Mouse (Mus musculus): ENCODE measurements around the gene Ncoa6.

Ncoa6 gene

DNA sequence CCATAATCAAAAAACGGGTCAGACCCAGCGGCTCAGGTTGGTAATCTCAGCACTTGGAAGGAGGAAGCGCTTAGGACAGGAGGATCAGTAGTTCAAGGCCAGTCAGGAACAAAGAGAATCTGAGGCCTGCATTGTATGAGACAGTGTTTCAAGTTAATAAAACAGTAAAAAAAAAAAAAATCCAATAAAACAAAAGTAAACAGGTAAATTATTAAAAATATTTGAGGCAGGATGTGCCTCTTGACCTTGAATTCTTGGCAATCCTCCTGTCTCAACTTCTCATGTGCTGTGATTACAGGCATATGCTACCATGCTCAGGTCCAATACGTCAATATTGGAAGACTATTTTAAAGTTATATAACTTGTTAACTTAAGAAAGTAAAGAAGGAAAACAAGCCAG, 30.8 kb downstream of the Ncoa6 start:
- in situ Hi-C loops (cut with MseI, MboI): no loop called here

DNA sequence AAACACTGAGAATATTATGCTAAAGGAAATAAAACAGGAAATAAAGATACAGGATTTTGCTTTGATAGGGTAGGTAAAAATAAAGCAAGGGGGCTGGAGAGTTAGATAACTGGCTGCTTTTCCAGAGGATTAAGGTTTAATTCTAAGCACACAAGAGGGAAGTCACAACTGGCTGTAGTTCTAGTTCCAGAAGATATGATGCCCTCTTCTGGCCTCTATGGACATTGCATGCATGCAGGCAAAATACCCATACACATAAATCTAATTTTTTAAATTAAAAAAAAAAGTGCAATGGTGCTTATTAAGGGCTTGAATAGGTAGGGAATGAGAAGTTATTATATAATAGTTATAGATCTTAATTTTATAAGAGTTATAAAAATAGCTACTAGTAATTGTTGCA, 37.2 kb downstream of the Ncoa6 start:
- in situ Hi-C loops (cut with MseI, MboI): no loop called here

DNA sequence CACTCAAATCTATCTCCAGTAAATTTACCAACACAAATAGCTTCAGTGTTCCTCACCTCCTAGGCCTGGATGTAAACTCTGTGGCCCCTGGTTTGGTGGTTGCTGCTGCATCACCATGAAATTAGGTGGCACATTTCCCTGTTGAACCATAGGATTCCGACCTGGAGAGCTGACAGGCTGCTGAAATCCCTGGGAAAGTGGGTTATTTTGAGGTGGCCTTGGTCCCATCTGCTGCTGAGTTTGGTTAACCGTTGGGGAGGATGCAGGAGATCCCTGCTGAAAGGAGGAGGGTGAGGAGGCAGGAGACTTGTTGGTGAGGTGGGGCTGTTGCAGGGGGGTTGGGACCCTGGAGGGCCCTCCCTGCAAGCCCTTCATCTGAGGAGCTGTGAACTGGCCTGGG, 52.8 kb downstream of the Ncoa6 start:
- in situ Hi-C loops (cut with MseI, MboI): no loop called here

DNA sequence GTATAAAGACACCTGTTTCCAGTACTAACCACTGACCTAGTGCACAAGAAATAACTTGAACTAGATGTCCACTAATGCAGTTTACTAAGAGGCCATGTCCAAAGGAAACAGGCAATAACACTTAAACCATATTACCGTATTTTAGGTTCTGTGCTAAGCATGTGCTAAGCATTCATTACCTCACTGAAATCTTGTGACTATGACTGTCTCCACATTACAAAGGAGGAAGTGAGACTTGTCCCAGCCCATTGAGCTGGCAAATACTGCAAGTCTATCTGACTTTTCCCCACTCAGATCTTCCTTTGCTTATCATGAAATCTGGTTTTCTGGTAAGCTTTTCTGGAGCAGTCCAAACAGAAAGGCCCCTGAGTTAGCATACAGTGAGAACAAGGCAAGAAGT, 69.1 kb downstream of the Ncoa6 start:
- in situ Hi-C loops (cut with MseI, MboI): no loop called here

DNA sequence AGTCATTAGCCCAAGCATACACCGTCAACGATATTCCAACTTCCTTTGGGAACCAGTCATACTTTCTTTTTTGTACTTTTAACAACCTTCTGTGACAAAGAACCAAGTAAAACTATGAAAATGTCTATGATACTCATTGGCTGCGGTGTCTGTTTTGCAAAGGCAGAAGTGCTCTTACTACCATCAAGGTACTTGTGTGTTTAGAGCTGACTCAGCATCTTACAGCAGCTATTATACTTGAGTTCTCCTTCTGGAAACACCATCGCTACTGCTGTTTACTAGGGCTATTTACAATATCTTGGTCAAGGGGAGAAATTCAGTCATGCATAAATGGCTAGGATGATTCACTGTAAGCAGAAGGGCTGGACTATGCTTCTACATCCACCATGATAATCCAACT, 71.8 kb downstream of the Ncoa6 start:
- in situ Hi-C loops (cut with MseI, MboI): no loop called here

DNA sequence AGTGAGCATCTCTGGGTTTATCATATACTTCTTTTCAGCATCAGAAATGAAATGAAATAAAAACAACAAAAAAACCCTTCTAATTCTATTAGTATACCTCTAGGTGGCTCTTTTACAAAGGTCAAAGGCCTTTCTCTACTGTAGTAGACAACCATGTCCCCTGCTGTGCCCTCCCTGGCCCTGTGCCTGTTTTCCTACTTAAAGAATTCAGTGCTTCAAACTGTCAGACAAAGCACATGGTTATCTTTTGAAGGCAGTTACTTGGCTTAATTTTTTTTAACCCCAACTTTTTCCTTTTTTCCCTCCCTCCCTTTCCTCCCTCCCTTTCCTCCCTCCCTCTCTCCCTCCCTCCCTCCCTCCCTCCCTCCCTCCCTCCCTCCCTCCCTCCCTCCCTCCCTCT, 73.4 kb downstream of the Ncoa6 start:
- in situ Hi-C loops (cut with MseI, MboI): no loop called here

DNA sequence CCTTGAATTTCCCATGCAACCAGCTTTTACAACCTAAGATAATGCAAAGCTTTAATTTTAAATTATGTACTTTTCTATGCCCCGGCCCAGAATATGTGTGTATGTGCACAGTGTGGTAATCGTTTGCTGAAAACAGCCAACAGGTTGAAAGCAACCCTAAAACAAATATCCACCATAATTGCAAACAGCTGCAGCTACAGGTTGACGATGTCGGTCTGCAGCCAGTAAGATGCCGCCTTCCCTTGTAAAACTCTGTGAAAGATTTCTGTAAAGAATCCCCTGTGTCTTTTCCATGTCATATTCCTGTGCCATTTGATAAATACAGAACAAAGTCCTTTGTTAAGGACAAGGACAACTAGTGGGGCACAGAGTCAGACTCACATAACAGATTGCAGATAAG, 79.1 kb downstream of the Ncoa6 start:
- in situ Hi-C loops (cut with MseI, MboI): no loop called here

DNA sequence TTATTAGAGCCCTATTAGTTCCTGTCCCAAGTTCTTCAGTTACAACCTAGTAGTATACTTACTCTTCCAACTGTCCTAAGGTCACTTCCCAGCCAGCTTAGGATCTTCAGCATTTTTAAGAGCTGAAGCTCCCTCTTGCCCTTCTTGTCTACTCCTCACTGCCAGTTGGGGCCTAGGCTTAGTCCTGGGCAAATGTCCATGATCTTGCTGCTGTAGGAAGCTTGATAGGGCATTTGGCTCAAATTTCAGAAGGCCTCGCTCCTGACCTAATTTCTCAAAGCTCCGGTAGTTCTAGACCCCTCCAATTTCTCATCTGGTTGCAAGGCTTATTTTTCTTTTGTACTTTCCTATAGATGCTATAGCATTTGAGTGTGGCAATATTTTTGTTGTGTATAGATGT, 85.1 kb downstream of the Ncoa6 start:
- in situ Hi-C loops (cut with MseI, MboI): no loop called here

DNA sequence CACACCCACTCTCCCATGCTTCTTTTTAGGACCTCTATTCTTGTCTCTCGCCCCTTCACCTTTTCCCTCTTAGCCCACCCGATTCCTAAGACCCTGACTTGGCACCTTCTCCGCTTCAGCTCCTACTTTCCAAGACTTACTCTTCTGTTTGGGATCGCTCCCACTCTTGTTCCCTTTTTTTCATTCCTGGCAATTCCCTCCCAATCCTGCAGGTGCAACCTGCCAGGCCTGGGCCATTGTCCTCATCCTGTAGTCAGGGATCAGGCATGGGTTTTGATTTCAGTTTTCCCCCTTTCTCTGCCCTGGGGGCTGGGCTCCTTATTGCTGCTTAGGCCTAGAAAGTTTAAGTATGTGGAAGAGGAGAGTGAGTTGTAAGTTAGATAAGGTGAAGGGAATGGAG, 86.6 kb downstream of the Ncoa6 start:
- in situ Hi-C loops (cut with MseI, MboI): no loop called here

DNA sequence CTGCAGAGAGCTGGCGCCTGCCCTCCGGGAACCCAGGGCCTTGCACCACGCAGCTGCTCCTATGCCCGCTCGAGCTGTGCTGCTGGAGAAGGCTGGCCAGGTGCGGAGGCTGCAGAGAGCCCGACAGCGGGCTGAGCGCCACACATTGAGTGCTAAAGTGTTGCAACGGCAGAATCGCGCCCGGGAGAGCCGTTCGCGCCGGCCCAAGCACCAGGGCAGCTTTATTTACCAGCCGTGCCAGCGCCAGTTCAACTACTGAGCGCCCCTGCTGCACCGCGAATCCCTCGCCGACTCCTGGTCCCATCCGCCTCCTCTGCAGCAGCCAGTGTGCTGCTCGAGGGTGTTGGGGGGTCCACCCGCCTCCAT, 87.2 kb downstream of the Ncoa6 start:
- in situ Hi-C loops (cut with MseI, MboI): no loop called here

DNA sequence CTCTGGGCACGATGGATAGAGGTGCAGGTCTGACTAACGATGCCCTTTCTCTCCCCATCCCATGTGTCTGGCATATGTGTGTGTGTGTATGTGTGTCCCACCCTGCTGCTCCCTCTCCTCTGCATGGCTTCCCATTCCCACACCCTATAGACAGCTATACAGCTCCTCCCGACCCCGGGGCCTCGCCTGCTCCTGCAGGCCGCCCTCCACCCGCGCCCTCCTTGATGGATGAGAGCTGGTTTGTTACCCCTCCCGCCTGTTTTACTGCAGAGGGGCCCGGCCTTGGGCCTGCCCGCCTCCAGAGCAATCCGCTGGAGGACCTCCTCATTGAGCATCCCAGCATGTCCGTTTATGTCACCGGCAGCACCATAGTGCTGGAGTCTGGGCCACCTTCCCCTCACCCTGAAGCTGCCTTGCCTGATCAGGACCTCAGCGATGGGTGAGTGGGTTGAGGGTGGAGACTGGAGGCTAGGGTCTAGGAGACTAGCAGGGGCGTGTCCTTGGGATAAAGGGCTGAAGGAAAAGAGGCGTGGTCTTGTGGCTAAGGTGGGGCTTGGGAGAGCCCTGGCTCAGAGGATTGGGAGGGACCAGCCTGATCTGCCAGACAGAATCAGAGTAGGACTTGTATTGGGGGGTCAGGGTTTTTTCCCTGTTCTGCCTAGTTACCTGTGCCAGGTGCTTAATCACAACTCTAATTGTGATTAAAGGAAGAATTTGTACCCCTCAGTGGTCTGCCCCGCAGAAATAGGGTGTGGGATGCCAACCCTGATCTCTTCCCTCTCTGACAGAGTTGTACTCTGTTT, 87.8 kb downstream of the Ncoa6 start:
- in situ Hi-C loops (cut with MseI, MboI): no loop called here

DNA sequence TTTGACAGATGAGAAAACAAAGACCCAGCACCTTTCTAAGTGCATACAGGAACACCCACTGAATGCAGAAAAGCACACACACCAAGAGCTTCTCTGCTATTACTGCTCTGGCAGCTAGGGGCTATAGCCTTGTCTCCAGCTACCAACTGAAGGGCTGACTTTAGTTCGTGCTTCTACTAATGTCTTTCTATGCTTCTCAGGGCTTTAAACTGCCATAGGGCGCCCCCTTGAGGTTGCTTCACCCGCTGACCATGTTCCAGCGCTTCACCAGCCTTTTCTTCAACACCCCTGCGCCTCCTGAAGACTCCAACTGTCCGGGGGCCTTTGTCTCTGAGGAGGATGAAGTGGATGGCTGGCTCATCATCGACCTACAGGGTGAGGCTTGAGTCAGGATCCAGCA, 88.6 kb downstream of the Ncoa6 start:
- in situ Hi-C loops (cut with MseI, MboI): no loop called here

DNA sequence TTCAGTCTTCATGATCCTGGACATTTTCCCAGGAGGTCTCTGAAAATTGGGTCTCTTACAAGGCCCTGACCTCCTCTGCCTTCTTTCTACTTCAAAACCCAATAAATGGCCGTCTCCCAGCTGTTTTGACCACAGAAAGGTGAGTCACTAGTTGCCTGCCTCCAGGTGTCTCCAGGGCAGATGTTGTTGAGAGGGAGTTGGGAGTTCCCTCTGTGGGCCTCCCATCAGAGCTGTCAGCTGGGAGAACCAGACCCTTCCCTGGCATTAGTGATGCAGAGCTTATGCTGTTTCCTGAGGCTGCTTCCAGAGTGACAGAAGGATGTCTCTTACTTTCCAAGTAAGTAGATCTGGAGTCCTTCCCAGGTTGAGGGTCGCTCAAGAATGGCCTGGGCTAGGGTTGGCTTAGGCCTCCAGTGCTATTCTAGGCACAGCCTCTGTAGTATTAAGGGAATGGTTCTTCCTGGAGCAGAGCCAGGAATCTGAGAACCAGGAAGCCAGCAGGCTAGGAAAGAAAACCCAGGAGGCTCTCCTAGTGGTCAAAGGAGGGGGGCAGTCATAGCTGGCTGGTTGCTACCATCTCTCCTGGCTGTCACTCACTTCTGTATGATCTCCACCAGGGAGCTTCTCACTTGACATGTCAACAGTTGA, 90.8 kb downstream of the Ncoa6 start:
- in situ Hi-C loops (cut with MseI, MboI): no loop called here

DNA sequence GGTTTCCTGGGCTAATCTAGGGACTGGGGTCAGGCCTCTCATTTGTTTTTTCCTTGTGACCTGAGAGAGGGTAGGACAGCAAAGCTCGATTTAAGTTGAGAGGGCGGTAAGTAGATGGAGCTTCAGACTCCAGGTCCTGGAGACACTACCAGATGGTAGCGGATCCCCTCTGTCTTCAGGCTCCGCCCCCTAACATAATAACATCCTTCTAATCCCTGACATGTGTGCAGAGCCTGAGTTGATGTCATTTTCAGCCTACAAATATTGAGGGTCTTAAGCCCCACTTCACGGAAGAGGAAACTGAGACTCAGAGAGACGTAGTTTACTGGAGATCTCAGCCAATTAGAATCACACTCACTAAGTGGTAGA, 91.4 kb downstream of the Ncoa6 start:
- in situ Hi-C loops (cut with MseI, MboI): no loop called here

DNA sequence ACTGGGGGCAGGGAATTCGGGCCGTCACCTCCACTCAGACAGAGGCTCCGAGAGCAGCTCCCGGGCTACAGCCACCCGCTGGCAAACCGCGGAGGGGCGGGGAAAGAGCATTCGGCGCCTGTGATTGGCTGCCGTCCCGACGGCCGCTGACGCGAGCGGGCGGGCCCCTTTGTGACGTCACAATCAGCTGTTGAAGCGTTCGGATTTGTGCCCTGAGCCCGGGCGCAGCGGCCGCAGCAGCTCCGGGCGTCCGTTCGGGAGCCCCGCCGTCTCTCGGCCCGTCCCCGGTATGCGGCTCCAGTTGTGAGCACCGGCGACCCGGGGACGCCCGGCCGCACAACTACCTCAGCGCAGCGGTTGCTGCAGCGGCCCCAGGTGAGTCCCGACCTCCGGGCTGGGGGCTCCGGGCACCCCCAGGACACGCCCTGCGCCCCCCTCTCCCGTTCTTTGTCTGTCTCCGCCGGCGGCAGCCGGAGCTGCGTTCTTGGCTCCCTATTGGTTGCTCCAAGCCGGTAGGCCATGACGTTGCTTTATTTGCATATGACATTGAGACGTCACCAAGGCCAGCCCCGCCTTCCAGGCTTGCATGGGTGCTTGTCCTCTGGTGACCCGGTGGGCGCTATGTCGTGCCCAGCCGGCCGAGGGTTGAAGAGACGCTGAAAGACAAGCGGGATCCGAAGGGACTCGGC, 91.9 kb downstream of the Ncoa6 start:
- in situ Hi-C loops (cut with MseI, MboI): no loop called here

DNA sequence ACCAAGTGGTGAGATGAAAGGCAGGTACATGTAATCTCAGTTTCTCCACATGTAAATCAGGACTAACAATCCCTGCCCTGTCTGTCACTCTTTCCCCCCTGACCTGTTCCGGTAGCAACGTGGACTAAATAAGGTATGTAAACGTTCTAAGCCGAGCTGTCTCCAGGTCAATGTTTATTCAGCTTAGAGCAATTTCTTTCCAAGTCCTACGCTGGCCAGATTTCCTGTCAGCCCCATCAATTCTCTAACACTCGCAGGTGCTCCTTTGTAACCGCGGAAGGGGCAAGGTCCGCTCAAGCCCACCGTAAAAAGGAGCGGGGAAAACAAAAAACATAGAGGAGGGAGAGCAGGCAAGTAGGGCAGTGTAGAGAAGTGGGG, 92.6 kb downstream of the Ncoa6 start:
- in situ Hi-C loops (cut with MseI, MboI): no loop called here

DNA sequence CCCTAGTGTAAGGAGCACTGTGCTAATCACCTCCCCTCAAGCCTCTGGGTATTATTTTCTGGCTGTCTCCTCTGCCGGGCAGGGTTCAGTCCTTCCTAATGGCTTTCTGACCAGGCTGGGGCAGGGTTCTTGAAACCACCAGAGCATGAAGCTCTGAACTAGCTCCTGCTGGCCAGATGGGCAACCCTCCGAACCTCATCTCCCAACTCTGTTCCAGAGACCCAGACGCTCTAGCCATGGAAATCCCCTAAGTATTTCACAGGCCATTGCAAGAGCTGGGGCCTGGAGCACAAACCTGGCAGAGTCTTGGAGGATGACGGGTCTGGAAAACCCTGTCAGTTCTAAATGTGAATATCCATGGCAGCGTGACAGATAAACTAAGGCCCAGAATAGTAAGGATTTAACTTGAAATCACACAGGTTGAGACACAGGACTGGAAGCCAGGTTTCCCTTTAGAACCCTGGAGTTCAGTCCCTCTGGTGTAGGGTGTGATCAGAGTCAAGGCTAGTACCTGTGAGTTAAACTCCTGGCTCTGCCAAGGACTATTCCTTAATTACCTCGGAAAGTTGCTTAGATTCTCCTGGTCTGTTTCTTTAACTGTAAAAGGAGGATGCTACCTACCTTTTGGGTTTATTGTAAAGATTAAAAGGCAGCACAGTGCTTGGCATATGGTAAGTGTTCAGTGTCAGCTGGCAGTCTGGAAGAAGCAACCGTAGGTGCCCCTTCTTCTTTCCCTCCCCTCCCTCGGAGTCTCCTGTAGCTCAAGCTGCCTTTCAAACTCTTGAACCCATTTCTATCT, 93.2 kb downstream of the Ncoa6 start, which contains the start of gene Trp53inp2:
Gene Trp53inp2 (plus strand): TSS at position 799 of the 799 bp plus-strand sequence.
- in situ Hi-C loops (cut with MseI, MboI): no loop called here

DNA sequence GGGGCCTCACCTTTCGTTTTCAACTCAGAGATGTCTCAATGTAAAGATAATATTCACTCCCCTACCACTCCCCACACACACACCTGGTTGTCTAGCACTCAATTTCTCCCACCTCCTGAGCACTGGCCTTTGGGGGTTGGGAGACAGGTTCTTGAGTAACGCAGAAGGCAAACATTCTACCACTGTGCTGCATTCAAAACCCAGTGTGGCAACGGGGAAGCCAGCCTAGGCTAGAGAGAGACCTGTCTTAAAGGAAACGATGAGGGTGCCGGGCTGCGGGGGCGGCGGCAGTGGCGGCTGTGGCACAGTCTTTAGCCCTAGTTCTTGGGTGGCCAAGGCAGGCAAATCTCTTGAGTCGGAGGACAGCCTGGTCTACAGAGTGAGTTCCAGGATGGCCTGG, 97.5 kb downstream of the Ncoa6 start:
- in situ Hi-C loops (cut with MseI, MboI): no loop called here

DNA sequence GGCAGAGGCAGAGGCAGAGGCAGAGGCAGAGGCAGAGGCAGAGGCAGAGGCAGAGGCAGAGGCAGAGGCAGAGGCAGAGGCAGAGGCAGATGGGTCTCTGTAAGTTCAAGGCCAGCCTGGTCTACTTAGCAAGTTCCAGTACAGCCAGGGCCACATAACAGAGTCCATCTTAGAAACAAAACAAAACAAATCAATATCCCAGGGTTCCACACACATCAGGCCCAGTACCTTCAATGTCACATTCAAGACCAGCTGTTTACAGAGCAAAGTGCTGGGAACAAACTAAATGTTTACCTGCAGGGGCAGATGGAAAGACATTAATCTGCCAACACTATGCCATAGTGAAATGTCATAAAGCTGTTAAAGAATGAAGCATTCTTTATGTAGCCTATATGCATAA, 99.2 kb downstream of the Ncoa6 start:
- in situ Hi-C loops (cut with MseI, MboI): no loop called here

DNA sequence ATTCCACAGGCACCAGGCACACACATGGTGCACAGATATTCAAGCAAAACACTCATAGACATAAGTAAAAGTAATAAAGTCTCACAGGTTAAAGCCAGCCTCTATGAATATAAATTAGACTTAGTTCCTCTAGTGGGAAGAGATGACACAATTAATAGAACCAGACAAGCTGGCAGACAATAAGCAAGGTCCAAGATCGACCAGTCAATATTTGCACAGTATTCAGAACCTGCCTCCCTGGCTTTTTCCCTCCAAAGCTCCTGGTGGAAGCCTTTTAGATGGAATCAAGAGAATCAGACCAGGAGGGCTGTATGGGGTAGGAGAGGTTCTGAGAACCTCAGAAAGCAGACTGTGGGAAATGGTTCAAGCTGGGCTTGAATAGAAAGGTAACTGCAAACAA, 99.8 kb downstream of the Ncoa6 start:
- in situ Hi-C loops (cut with MseI, MboI): no loop called here

DNA sequence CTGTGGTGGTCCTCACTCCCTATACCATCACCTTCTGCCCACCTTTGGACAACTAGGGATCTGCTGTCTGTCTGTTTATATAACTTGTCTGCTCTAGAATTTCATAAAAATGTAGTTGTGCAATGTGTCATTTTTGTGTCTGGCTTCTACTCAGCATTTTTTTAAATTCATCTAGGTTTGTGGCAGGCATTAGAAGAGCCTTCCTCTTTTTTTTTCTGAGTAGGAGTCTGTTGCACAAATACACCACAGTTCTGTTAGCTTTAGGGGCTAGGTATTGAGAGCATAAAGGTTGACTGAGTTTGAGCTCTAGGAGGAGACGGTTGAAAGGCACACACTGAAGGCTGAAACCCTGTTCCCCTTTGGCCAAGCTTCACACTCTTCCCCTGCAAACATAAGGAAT, 100.4 kb downstream of the Ncoa6 start:
- in situ Hi-C loops (cut with MseI, MboI): no loop called here

DNA sequence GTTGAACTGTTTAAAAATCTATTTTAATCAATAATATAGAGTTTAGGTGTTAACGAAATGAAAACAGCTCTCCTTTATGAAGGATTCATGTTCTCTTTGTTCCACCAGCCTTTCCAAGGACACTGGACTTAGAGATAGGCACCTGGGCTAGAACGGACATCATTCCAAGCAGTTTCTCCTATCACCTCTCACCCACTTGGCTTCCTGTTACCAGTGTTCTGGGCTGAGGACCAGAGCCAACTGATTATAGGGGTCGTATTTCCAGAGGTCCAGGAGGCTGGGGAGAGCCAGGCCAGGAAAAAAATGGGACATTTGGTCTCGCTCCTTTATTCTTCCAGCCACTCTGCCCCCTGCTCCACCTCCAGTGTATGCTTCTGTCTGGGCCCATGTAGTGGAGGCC, 101.2 kb downstream of the Ncoa6 start:
- in situ Hi-C loops (cut with MseI, MboI): no loop called here
